Mouse (Mus musculus) thymus, postnatal 0 days (tissue): ENCODE results near the gene Gm3138. TPM values are rescaled to one million over a fixed set of nuclear protein-coding genes. Genes with fewer than 3 reads are reported as not detected.
"Not testable (repeated sequence)": the region's sequence is repeated elsewhere in the genome, so short reads cannot be mapped to it uniquely, and the experiment has no call there.

Experiments used
- DNase-seq: peaks from one replicate; pipeline ENCODE4 v3.0.0-alpha.2; 2015; ENCODE audit warnings: low spot score
- polyA plus RNA-seq: library from polyadenylated mRNA; unstranded; fragments of >200 nt; fragmentation: Nextera tagmentation; extraction: Ambion mirVana; gene quantifications from 2 replicates; pipeline ENCODE4 v1.2.1, GENCODE M21; 2015

Gm3138 gene
- polyA plus RNA-seq = not detected in 2 replicates

DNA sequence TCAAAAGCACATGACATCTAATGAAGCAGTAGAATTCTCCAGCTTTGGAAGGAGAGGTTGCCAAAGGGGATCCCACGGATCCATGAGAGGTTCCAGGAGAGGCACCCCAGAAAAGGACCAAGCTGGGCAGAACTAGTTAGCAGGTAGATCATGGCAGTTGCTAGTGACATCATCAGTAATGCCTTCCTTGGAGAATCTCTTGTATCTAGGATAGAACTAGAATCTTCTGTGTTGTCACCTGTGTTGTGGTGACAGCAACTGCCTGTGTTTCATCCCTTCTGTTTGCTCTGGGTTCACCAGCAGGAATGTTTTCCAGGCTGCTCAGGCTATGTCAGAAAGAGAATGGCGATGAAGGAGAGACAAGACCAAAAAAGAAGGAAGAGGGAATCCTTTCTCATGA, at the start of gene Gm3138:
Gene Gm3138 (plus strand): TSS at position 301 of the 400 bp plus-strand sequence.
- DNase-seq = not testable (repeated sequence)

DNA sequence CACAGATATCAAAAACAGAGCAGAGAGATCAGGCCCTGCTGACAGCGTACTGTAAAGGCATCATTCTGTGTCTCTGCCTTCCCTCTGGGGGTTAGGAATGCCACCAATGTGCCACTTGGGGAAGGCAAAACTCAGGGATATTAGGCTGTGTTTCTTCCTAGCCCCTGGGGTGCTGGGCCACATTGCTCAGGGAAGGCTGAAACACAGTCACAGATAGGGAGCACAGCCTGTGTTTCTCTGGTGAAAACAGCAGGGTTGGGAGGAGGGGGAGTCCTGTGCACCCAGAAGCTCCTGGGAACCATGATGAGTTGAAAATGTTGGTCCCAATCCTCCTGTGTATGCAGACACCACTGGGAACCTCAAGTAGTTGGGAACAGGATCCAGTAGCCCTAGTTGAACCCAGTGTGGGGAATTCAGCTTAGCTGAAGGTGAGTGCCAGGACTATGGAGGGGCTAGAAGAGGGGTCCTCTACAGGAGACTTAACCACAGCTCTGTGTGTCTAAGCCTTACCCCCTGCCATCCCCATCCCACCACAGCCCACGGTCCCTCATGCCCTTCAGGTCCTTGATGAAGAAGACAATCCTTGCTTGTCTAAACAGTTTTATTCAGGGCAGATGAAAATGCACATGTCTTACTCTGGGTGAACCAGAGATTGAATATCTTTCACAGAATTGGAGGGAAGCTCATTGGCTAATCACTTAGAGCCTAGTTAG, 20.0 kb downstream of the Gm3138 start:
- not testable (repeated sequence) for DNase-seq

DNA sequence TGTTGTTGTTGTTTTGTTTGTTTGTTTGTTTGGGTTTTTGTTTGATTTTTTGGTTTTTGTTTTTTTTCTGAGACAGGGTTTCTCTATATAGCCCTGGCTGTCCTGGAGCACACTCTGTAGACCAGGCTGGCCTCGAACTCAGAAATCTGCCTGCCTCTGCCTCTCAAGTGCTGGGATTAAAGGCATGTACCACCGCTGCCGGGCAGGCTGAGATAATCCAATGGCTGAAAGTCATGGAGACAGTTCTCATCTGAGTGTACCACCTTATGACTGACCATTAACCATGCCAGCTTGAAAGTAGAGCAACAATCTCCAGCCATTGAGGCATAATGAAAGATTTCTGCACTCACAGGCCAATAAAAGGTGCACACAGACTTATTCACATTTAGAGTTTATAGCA, 30.4 kb downstream of the Gm3138 start:
- DNase-seq = not testable (repeated sequence)

Other genes starting within 250 kb of the Gm3138 start
- 0.10 TPM in 1 of 2 replicates, not detected in the other for gene Gm5796, start 225.7 kb upstream of the Gm3138 start, polyA plus RNA-seq
- 0.14 TPM in 1 of 2 replicates, not detected in the other for gene Gm3115, start 165.5 kb upstream of the Gm3138 start, polyA plus RNA-seq
- gene Gm8108, start 139.1 kb upstream of the Gm3138 start, polyA plus RNA-seq = 0.30 and 0.53 TPM in 2 replicates
- gene Gm3127, start 84.6 kb upstream of the Gm3138 start, polyA plus RNA-seq = not detected in 2 replicates
- 0.22 TPM in 1 of 2 replicates, not detected in the other for gene Gm2974, start 67.1 kb upstream of the Gm3138 start, polyA plus RNA-seq
- 0.34 TPM in 1 of 2 replicates, not detected in the other for gene Gm3149, start 67.7 kb downstream of the Gm3138 start, polyA plus RNA-seq
- not detected in 2 replicates for gene 2610042L04Rik, start 85.1 kb downstream of the Gm3138 start, polyA plus RNA-seq
- gene Gm3159, start 147.9 kb downstream of the Gm3138 start, polyA plus RNA-seq = not detected in 2 replicates
- gene Gm3164, start 165.8 kb downstream of the Gm3138 start, polyA plus RNA-seq = 0.15 TPM in 1 of 2 replicates, not detected in the other
- not detected in 2 replicates for gene Gm3173, start 181.4 kb downstream of the Gm3138 start, polyA plus RNA-seq
- gene Gm3182, start 232.1 kb downstream of the Gm3138 start, polyA plus RNA-seq = not detected in 2 replicates